Mouse (Mus musculus) 3134 (cell line): ENCODE data around the gene Akt2.

Experiments used
- DNase-seq: peaks from one replicate; pipeline ENCODE4 v3.0.0-alpha.2; 2011; ENCODE audit warnings: low spot score; ENCODE audit not compliant: insufficient read length; ENCODE audit errors: extremely low read depth

Gene Akt2

DNA sequence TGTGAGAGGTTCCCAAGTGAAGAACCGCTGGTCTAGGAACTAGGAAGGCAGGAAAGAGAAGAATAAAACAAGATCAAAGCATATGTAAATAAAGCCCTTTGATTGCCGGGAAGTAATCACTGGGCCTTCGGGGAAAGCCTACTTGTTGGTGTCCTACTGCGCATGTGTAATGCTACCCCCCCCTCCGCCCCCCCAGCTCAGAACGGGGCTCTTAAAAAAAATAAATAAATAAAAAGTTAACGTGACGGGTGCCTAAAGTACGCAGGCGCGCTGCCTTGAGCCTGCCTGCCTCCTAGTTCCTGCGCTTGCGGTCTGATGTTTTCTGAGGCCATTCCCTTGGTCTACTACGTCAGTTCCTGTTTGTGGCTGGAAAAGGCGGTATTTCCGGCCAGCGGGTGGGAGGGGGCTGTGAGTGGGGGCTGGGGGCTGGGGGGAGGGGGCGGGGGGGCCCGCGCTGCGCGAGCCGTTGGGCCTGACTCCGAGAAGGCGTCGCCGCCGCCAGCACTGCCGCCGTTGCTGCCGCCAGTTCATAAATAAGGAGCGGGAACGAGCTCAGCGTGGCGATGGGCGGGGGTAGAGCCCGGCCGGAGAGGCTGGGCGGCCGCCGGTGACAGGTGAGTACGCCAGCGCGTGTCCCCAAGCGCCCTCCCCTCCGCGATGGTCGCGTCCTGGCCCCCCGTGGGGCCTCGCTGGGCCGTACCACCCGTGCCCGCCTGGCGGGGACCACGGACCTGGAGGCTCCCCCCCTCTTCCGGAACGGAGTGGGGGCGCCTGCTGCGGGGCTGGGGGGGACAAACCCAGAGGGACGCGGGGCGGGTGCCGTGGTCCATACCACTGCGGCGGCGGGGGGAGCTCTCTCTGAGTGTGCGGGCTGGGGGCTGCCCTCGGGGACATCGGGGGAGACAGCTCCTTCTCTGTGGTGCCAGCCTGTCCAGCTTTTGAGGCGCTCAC lies at the start of gene Akt2:
Gene Akt2 (plus strand): TSS at position 287 of the 951 bp plus-strand sequence.
- DNase-seq: peak; percentile 84

DNA sequence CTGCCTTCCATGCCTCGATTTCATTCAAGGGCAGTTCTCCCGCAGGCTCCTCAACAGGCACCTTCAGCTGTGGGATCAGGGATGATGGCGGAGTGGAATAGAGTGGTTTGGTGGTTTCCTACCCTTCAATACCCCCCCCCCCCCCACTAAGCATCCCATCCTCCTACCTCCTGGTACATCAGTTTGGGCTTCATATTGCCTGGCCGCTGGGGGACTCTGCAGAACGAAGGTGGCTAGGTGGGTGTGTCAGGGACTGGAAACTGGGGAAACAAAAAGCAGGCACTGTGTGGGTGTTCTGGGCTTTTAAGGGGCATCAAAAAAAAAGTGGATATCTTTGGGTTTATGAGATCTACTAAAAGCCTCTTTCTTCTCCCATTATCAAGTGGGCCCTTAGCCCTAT lies 49.4 kb upstream of the Akt2 start:
- no peak for DNase-seq

DNA sequence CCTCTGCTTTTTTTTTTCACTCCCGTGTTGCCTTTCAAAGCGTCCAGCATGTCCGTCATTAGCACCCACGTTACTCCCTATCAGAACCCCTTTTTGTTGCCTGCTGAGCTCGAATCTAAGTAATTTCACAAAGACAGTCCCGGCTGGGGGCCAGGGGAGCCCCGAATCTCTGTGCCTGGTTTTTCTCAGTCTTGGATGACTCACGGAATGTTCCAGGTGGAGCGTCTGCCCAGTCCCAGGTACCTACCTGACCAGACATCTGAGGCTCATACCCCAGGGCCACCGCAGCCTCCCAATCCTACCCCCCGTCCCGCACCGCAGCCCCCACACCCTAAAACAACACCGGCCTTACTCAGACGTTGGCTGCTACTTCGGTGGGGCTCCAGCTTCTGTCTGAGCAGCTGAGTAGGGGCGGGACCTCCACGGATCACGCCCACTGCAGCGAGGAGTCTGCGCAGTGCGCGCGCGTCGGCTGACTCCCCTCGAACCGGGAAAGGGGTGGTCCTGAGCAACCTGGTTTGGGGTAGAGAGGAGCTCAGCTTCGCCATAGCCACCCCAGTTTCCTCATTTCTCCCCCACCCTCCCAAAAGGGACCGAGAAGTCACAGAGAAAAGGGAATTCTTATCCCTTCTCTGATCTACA lies 48.8 kb upstream of the Akt2 start:
- DNase-seq: peak; percentile 65

DNA sequence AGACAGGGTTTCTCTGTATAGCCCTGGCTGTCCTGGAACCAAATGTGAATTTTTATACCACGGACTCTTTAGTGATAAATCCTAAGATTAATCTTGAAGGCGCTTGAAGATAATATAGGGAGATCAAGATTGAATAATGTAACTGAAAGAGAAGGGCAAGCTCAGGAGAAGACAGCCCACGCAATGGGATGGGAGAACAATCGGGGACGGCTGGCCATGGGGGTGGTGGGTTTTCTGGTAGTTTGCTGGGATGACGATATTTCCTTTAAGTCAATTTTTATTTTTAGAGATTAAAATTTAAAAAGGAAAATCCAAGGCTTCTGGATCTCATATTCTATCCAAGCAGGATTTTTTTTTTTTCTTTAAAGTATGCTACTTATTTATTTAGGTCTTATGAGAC lies 48.3 kb upstream of the Akt2 start:
- DNase-seq: no peak

DNA sequence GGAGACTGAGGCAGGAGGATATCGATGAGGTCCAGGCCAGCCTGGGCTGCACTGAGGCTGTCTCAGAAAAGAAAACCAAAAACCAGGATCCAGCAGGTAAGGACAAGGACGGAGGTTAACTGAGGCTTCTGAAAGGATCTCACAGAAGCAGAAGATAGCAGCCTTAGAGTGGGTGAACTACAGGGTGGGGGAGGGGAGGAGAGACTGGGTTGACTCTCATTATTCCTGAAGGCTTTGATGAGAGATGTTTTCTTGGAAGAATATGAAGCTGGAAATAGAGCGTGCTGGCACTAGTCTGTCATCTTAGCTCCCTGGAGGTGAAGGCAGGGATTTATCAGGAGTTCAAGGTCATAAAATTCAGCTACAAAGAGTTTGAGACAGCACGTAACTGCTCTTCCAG lies 47.5 kb upstream of the Akt2 start:
- DNase-seq: no peak

DNA sequence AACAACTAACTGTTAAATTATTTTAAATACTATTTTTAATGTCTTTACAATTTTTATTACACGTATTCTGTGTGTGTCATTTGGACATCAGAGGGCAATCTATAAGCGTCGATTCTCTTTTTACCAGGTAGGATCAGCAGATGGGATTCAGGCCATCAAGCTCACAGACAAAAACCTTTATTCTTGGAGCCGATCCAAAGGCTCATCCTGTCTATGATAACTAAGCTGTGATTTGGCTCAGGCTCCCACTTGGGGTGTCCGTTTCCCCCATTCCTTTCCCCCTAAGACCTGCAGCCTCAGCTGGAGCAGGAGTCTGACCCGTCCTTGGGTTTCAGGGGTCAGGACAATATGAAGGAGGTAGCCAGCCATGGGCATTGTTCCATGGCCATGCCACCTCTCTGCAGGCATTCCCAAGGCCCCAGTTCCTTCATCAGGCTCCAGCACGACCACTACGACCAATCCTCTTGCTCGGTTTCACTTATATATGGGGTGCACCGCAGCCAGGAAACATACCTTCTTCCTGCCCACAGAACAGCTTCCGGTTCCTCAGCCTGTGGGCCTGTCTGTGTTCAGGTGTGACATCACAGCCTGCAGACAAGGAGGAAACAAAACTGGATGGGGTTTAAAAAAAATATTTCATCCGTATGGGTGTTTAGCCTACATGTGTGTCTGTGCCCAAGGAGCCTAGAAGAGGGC lies 46.5 kb upstream of the Akt2 start:
- no peak for DNase-seq

DNA sequence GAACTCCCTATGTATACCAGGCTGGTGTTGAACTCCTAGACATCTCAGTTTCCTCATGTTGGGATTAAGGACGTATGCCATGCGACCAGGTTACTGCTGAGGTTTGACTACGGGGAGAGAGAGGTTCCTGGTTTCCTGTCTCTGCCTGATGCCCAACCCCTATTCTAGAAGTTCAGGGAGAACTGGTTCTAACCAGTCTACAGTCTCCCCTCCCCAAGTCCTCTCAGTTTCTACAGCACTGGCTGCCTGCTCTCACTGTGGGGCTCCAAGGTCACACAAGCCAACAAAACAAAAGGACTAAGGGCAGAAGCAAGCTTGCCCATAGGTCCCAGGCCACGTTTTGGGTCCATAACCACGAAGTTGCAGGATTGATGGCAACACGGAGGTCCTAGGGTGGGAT lies 41.8 kb upstream of the Akt2 start:
- DNase-seq: no peak

DNA sequence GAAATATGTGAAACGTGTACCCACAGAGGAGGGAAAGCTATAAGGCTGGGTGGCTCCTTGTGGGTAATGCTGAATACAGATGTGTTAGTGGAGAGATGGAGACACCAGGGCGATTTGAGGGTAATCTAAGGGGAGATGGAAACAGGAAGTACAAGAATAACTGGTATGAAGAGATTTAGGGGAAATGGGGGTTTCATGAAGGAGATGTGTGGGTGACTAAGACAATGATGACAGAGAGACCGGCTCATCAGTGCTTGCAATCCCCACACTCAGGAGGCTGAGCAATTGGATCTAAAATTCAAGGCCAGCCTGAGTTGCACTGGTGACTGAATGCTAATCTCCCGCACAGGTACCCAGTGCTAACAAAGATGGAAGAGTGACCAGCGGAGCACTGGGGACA lies 39.3 kb upstream of the Akt2 start:
- DNase-seq: no peak

DNA sequence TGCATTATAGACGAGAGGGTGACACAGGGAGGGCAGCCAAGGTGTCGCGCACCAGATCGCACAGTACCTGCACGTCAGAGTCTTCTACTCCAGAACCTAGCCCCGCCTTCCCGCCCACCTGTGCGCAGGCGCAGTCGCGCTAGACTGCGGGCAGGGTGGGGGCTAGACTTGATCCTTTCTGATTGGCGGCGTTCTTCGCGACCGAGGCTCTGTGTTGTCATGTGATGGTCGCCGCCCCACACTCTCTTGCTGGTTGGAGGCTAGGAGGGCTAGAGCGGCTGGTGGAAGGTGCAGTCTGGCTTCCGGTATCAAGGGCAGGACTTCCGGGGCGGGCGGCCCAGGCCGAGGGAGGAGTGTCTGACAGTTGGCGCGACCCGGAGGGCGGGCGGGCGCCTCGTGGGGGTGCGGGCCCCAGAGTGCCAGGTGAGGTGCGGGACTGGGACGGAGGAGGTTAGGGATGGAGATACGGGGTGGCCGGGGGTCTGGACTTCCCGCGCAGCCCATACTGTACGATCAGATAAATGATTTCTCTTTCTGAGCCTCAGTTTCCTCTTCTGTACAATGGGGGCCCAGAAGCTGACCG lies 38.3 kb upstream of the Akt2 start, which contains the start of the genes Pld3 and 2310022A10Rik:
Gene Pld3 (minus strand): TSS at position 288 of the 583 bp plus-strand sequence.
Gene 2310022A10Rik (plus strand): TSS at position 303 of the 583 bp plus-strand sequence.
- peak; percentile 92 for DNase-seq

DNA sequence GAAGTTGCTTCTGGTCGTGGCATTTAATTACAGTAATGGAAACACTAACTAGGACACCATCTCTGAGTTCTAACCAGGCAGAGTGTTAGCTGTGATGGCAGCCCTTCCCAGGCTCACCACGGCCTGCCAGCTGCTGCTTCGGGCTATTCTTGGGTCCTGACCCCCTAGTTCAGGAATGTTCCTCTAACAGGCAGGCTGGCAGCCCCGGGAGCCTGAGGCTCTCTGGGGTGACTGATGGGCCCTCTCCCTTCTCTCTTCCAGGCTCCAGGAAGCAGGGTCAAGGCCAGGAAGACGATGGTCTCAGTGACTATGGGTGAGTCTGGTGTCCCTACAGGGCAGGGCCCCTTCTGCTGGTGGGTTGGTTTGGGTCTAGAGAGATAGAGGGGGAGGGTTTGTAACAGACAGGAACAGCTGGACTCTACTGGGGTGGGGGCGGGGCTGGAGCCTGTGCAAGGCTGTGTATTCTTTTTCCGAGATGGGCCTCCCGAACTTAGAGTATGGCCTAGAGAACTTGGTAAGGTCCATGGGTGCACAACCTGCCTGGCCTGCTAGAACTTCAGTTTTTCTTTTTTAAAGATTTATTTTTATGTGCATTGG lies 31.0 kb upstream of the Akt2 start:
- DNase-seq: no peak

DNA sequence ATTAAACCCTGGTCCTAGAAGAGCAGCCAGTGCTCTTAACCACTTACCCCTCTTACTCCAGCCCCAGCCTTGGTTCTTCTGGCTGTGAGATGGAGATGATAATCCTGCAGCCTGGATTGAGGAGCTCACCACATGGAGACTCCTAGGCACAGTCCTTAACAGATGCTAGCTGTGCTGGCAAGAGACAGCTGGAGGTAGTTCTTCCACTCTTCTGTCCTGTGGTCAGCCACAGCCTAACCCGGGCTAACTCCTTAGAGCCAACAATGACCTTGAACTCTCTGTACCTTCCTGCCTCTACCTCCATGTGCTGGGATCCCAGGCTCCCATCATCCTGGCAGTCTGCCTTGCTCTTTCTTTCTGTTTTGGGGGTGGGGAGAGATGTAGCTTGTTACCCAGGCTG lies 30.4 kb upstream of the Akt2 start:
- DNase-seq: no peak

DNA sequence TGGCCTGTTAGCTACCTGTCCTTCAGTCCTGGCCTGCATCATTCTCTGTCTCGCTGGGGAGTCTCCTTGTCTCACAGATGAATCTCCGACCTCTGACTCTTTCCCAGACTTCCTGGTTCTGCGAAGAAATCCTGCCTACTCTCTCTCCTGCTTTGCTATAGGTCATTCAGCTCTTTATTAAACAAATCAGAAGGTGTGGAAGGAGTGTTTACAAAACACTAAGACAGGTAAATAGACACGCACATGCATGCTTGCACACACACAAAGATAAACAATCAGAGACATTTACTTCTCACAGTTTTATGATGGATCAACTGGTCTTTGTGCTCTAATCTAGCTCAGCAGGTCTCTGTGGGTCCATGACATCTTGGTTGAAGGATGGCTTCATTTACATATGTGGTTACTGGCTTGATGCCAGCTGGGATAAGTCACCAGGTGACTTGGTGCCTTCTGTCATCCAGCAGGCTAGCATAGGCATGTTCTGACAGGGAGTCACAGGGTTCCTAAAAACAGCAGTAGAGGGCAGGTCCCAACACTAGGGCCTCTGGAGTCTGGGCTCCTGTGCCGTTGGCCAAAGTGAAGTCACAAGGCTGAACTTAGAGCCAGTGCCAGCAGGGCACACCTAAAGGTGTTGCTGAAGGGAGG lies 21.6 kb upstream of the Akt2 start:
- DNase-seq: no peak

DNA sequence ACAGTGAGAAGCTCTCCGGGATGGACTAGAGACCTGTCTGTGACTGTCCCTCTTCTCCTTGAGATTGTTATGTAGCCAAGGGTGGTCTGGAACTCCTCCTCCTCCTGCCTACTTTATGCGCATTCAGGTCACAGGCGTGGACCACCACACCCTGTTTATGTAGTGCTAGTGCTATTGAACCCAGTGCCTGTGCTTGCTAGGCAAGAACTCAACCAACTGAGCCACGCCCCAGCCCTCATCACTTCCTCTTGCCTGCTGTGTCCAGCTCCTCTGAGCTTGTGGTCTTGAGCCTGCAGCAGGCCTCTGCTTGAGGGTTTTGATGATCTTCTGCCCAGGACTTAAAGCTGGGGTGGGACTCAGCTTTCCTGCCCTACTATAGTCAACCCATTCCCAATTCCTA lies 19.2 kb upstream of the Akt2 start:
- DNase-seq: no peak

DNA sequence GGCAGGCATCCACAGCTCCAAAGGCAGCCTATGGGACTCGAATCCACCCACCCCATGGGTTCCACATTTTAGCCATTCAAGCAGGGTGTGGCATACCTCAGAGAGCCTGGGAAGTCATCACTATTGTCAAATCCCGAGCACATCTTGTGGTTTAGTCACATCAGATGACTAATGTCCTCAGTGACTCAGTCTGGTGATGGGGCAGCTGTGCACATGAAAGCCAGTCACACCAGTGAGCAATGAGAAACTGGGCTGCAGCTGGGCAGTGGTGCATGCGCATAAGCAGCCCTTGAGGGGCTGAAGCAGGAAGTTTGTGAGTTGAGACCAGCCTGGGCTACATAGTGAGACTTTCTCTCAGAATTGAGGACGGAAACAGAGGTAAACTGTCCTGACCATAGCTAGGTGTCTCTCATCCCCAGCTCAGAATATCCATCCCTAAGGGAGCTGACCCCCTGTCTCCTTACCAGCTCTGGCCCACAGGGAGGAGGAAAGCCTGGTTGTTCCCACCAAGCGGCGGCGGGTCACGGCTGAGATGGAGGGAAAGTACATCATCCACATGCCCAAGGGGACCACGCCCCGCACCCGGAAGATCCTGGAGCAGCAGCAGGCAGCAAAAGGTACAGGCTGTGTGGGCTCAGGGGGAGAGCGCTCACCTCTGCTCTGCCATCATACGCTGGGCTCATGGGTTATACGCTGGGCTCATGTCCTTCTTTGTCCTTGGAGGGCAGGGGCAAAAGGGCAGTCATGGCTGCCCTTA lies 17.1 kb upstream of the Akt2 start:
- peak; percentile 80 for DNase-seq

DNA sequence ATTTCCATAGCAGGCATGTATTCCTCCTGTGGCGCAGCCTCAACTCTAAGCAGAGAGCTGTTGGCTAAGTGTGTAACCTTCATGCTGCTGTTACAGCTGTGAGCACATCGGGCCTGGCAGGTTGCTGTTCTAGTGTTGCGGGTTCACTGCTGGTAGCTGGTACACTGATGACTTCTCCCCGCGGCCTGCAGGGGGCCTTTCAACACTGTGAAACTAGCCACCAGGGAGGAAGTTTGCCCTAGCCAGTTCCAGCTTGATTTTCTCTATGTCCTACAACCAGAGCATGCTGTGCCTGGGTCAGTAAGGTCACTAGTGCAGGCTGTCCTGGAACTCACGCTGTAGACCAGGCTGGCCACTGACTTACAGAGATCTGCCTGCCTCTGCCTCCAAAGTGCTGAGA lies 14.4 kb upstream of the Akt2 start:
- DNase-seq: no peak

DNA sequence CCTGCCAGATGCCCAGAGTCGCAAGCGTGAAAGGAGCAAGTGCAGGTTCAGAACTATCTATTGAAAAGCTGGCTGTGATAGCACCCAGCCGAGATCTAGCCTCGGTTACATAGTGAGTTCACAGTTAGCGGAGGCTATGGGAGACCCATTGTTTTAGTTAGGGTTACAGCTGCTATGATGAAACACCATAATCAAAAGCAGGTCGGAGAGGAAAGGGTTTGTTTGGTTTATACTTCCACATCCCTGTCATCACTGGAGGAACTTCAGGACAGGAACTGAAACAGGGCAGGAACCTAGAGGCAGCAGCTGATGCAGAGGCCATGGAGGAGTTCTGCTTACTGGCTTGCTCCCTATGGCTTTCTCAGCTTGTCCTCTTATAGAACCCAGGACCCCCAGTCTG lies 13.8 kb upstream of the Akt2 start:
- DNase-seq: no peak

DNA sequence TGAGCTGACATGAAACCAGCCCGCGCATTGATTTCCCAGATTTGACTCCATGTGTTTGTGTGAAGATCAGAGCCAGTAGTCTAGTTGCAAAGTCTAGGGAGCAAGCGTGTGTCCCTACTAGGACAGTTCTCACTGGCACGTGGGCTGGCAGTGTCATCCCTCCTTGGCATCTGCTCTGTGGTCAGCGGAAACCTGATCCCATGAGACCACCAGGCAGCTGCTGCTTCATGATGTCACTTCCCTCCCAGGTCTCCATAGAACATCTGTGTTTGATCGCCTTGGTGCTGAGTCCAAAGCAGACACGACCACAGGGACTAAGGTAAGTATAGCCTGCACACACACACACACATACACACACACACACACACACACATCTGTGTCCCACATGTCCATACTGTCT lies 12.9 kb upstream of the Akt2 start:
- DNase-seq: no peak

DNA sequence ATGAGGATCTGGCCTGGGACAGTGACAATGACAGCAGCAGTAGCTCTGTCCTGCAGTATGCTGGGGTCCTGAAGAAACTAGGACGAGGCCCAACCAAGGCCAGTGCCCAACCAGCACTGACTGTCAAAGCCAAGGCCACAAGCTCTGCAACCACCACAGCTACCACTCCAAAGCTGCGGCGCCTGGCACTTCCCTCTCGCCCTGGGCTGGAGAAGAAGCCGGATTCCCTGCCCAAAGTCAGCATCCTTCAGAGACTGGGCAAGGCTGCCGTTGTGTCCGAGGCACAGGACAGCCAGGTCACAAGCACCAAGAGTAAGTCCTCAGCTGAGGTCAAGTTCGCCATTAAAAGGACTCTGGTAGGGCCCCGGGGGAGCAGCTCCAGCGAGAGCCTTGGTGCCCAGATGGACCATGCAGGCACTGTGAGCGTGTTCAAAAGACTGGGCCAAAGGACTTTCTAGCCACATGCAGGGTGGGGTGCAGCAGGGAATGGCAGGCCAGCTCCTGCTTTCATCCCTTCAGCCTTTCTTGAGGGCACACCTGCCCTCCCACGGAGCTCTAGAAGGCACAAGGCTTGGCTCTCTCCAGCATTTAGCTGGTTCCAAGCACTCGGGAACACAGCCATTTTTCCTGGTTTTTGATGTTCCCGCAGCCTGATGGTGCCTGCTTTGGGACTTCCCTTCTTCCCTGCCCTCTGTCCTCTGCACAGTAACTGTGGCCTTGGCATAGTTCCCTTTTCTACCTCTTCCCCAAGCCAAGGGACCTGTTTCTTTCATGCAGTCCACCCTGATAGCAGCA lies 10.8 kb upstream of the Akt2 start:
- DNase-seq: no peak

DNA sequence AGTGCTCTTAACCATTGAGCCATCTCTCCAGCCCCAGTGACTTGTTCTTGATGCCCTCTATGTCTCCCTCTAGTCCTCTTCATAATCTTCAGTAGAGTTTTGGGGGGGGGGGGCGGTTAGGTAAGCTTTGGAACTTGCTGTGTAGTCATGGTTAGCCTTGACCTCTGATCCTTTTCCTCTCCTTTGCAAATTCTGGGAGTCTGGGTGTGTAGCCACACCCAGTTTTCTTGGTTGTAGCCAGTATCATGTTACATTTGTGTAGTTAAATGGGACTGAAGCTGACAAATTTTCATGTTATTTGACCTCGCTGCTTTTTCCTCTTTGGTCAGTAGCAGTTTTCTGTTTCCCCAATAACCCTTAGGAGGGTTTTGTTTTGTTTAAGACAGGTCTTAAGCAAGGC lies 4.5 kb upstream of the Akt2 start:
- DNase-seq: no peak
